Mouse (Mus musculus) heart, embryonic 11.5 days (tissue): ENCODE measurements at regions not wholly inside any gene's neighbourhood (a gene's known extent, or its start where the extent isn't known, plus 50 kb on each side); places are given as distances from the start of the nearest gene placed in this dataset.

Source experiments
- ATAC-seq: fragments of 200-750 bp; cut with Nextera tagmentation; replicated peaks from 2 replicates; pipeline ENCODE4 v1.8.0; 2017; ENCODE audit warnings: moderate library complexity; ENCODE audit not compliant: insufficient number of reproducible peaks, low FRiP score, low TSS enrichment
- H3K27ac ChIP-seq: fragments of 300-500 bp; sonication (generic); 2 replicates; pipeline ENCODE4 v1.5.1; 2014; ENCODE audit warnings: mild to moderate bottlenecking, low read depth, low read length
- H3K27me3 ChIP-seq: fragments of 300-500 bp; sonication (generic); 2 replicates; pipeline ENCODE4 v1.6.1; 2014; ENCODE audit warnings: mild to moderate bottlenecking, low read length, mixed read lengths; ENCODE audit not compliant: control insufficient read depth, insufficient read depth
- H3K36me3 ChIP-seq: fragments of 300-500 bp; sonication (generic); 2 replicates; pipeline ENCODE4 v1.6.1; 2014; ENCODE audit warnings: mild to moderate bottlenecking, low read length, moderate library complexity, mixed read lengths; ENCODE audit not compliant: control insufficient read depth, insufficient read depth
- H3K4me1 ChIP-seq: fragments of 300-500 bp; sonication (generic); 2 replicates; pipeline ENCODE4 v1.6.1; 2014; ENCODE audit warnings: low read length; ENCODE audit not compliant: control insufficient read depth, insufficient read depth
- H3K4me2 ChIP-seq: fragments of 300-500 bp; sonication (generic); 2 replicates; pipeline ENCODE4 v1.6.1; 2014; ENCODE audit warnings: mild to moderate bottlenecking, moderate library complexity
- H3K4me3 ChIP-seq: fragments of 300-500 bp; sonication (generic); 2 replicates; pipeline ENCODE4 v1.5.1; 2014; ENCODE audit warnings: low read depth, low read length
- H3K9ac ChIP-seq: fragments of 300-500 bp; sonication (generic); 2 replicates; pipeline ENCODE4 v1.6.1; 2014; ENCODE audit warnings: mild to moderate bottlenecking, low read depth, low read length, moderate library complexity
- H3K9me3 ChIP-seq: fragments of 300-500 bp; sonication (generic); replicated peaks from 2 replicates; pipeline ENCODE4 v1.6.1; 2016; ENCODE audit warnings: low read length; ENCODE audit not compliant: control insufficient read depth
- WGBS: fragments of 180-500 bp; shearing (Covaris S2); extraction: QIAGEN DNeasy Blood & Tissue Kit; methylation state at CpG from one replicate; pipeline ENCODE4 v1.1.7; 2014; ENCODE audit not compliant: insufficient replicate concordance; 5-methylcytosine and 5-hydroxymethylcytosine counted together

DNA sequence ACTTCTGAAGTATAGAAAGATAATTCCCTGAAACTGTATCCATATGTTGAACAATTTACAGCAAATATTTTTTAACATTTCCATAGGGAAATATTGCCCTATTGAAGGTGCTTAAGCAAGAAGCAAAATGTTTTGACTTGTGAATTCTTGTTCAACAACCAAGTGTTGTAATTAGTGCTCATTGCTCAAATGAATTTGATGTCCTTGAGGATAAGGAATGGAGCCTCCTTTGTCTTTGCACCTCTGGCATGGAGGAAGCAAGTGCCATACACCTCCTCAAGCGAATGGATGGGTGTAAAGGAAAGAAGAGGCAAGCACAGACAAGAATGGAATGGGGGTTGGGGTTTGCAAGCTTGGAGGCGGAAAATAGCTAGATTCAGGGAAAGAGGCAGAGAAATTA, 59.2 kb upstream of the Agbl1 start:
- no peak for ATAC-seq
- no peak overlapping the region for H3K4me2 ChIP-seq
- WGBS: 70% methylated on average over 2 of the region's 2 CpGs
- H3K9ac ChIP-seq: no peak overlapping the region
- H3K36me3 ChIP-seq: no peaks in the 10 kb centered on the region
- no peaks in the 10 kb centered on the region for H3K4me1 ChIP-seq
- H3K27me3 ChIP-seq: no peaks in the 10 kb centered on the region
- H3K27ac ChIP-seq: no peak overlapping the region
- no peak overlapping the region for H3K4me3 ChIP-seq
- no peaks in the 10 kb centered on the region for H3K9me3 ChIP-seq

DNA sequence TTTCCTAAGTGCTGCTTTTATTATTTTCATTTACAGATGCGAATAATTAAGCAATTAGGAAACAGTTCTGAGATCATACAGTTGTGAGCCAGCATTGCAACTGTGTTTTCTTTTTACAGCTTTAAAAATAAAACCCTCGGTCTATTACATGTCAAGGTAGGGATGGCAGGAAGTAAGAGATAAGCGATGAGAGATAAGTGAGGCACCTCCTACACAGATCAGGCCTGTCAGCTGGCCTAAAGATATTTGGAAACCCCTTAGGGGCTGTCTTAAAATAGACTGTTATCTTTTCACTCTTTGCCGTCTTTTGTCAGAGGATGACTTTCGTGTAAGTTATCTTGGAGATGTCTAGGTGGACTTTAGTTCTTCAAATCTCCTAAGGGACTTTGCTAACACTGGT, 53.5 kb upstream of the Agbl1 start:
- no peak overlapping the region for H3K4me2 ChIP-seq
- H3K36me3 ChIP-seq: no peaks in the 10 kb centered on the region
- H3K27me3 ChIP-seq: no peaks in the 10 kb centered on the region
- 26% methylated on average over 5 of the region's 5 CpGs for WGBS
- H3K27ac ChIP-seq: no peak overlapping the region
- H3K4me3 ChIP-seq: no peak overlapping the region
- H3K4me1 ChIP-seq: no peaks in the 10 kb centered on the region
- no peak overlapping the region for H3K9ac ChIP-seq
- no peaks in the 10 kb centered on the region for H3K9me3 ChIP-seq
- ATAC-seq: no peak

DNA sequence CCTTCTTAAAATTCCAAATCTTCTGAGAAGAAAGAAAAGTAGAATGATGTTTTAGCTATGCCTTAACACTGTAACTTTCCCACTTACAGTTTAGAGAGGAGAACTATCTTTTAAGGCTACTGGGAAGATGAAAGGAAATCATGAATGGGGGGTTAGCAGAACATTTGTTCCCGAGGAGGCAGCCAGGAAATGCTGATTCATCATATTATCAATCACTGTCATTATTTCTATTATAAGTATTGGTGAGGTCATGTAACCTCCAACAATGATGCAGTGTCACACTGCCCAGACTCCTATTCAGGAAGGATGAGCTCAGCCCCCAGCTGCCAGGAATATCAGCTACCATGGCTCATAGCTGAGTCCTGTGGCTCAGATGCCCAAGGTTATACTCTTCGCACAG, 52.3 kb upstream of the Agbl1 start:
- H3K36me3 ChIP-seq: no peaks in the 10 kb centered on the region
- 64% methylated on average over 2 of the region's 2 CpGs for WGBS
- H3K27ac ChIP-seq: no peak overlapping the region
- H3K4me2 ChIP-seq: no peak overlapping the region
- H3K4me3 ChIP-seq: no peak overlapping the region
- H3K9ac ChIP-seq: no peak overlapping the region
- H3K9me3 ChIP-seq: no peaks in the 10 kb centered on the region
- ATAC-seq: no peak
- no peaks in the 10 kb centered on the region for H3K27me3 ChIP-seq
- no peaks in the 10 kb centered on the region for H3K4me1 ChIP-seq
